Mouse (Mus musculus) stomach, embryonic 16.5 days (tissue): ENCODE data around the gene Ttc25. TPM values are rescaled to one million over a fixed set of nuclear protein-coding genes. Genes with fewer than 3 reads are reported as not detected.
"Not testable (repeated sequence)": the region's sequence is repeated elsewhere in the genome, so short reads cannot be mapped to it uniquely, and the experiment has no call there.

ENCODE experiments used
- ATAC-seq: fragments of 200-750 bp; cut with Nextera tagmentation; 2 replicates; pipeline ENCODE4 v1.8.0; 2017; ENCODE audit warnings: moderate number of reproducible peaks, moderate TSS enrichment; ENCODE audit not compliant: insufficient read depth, low FRiP score
- H3K27ac ChIP-seq: fragments of 300-500 bp; sonication (generic); 2 replicates; pipeline ENCODE4 v1.5.1; 2014; ENCODE audit warnings: low read length
- H3K27me3 ChIP-seq: fragments of 300-500 bp; sonication (generic); 2 replicates; pipeline ENCODE4 v1.6.1; 2014; ENCODE audit warnings: low read length, control low read depth, mixed read lengths; ENCODE audit not compliant: control insufficient read depth, insufficient read depth
- H3K36me3 ChIP-seq: fragments of 300-500 bp; sonication (generic); 2 replicates; pipeline ENCODE4 v1.6.1; 2014; ENCODE audit warnings: low read length; ENCODE audit not compliant: control insufficient read depth, insufficient read depth
- H3K4me1 ChIP-seq: fragments of 300-500 bp; sonication (generic); 2 replicates; pipeline ENCODE4 v1.6.1; 2014; ENCODE audit warnings: low read length, control low read depth, mixed read lengths; ENCODE audit not compliant: control insufficient read depth, insufficient read depth
- H3K4me2 ChIP-seq: fragments of 300-500 bp; sonication (generic); 2 replicates; pipeline ENCODE4 v1.6.1; 2014; ENCODE audit warnings: low read depth, low read length, mixed read lengths
- H3K4me3 ChIP-seq: fragments of 300-500 bp; sonication (generic); replicated peaks from 2 replicates; pipeline ENCODE4 v1.5.1; 2014; ENCODE audit warnings: mild to moderate bottlenecking, low read length
- H3K9ac ChIP-seq: fragments of 300-500 bp; sonication (generic); 2 replicates; pipeline ENCODE4 v1.6.1; 2014; ENCODE audit warnings: low read length
- H3K9me3 ChIP-seq: fragments of 300-500 bp; sonication (generic); replicated peaks from 2 replicates; pipeline ENCODE4 v1.6.1; 2016; ENCODE audit warnings: low read length, control low read depth; ENCODE audit not compliant: control insufficient read depth
- WGBS: fragments of 180-500 bp; shearing (Covaris S2); extraction: QIAGEN DNeasy Blood & Tissue Kit; methylation state at CpG from one replicate; pipeline ENCODE4 v1.1.7; 2014; 5-methylcytosine and 5-hydroxymethylcytosine counted together
- polyA plus RNA-seq: library from polyadenylated mRNA; unstranded; fragments of >200 nt; fragmentation: Nextera tagmentation; extraction: Ambion mirVana; gene quantifications from 2 replicates; pipeline ENCODE4 v1.2.1, GENCODE M21; 2015

Gene Ttc25
- polyA plus RNA-seq, 1 experiment from 2014 or later, result 0.40 TPM

DNA sequence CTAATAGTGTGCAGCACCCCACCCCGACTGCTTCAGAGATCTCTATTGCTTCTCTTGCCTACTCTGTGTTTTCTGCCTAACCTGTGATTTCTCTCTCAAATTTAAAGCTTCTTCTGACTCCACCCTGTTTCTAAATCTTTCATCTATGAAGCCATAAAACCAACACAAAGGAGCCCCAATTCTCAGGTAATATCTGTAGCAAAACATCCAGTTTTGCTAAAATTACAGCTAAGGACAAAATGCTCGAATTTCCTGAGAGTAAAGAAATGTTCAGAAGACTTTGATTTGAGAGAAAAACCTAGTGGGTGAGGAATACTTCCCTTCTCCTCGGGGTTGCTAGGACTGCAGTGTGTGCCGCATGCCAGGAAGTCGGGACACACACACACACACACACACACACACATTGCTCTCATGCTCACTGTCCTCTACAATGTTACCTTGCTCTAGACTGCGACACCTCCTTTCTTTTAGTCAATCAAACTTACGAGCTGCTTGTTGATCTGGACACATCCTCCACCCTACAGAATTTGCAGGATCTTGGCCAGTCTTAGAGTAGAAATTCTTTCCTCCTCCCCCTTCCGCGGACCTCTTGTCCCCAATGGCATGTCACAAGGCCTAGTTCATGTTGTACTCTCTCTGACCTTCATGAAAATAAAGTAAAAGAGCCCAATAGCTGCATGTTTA lies 64.7 kb downstream of the Ttc25 start:
- H3K27me3 ChIP-seq, result no peaks in the 10 kb centered on the region
- H3K4me3 ChIP-seq, result no peak overlapping the region
- H3K4me1 ChIP-seq, result peaks cover 6% of the 10 kb centered on the region; the same call in 1 of the 2 replicates
- H3K36me3 ChIP-seq, result no peaks in the 10 kb centered on the region
- 79% methylated on average over 9 of the region's 9 CpGs for WGBS
- no peaks in the 10 kb centered on the region for H3K9me3 ChIP-seq
- H3K27ac ChIP-seq, result no peak overlapping the region
- H3K9ac ChIP-seq, result no peak overlapping the region
- ATAC-seq, result no peak
- H3K4me2 ChIP-seq, result no peak overlapping the region

DNA sequence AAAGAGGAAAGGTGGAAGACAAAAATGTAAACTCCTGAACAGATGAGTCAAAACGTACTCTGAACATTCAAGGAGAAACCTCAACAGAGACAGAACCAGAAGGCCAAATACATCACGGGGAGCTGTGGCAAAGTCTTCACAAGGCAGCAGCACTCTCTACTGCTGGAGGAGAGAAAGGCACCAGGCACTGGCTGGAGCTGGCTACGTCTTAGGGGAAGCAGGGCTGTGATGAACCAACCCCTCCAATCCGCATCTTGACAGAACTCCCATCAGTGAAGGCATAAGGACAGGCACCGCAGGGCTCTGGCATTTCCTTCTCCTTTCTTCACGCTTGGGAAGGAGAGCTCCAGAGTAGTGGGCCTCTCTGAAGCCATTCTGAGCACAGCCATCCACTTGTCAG lies 66.2 kb downstream of the Ttc25 start:
- no peak overlapping the region for H3K27ac ChIP-seq
- no peak overlapping the region for H3K4me2 ChIP-seq
- H3K4me3 ChIP-seq, result no peak overlapping the region
- no peaks in the 10 kb centered on the region for H3K27me3 ChIP-seq
- ATAC-seq, result no peak
- peaks cover 9% of the 10 kb centered on the region; the same call in 1 of the 2 replicates for H3K4me1 ChIP-seq
- H3K9ac ChIP-seq, result no peak overlapping the region
- no peaks in the 10 kb centered on the region for H3K36me3 ChIP-seq
- WGBS, result 86% methylated on average over 6 of the region's 6 CpGs
- no peaks in the 10 kb centered on the region for H3K9me3 ChIP-seq

DNA sequence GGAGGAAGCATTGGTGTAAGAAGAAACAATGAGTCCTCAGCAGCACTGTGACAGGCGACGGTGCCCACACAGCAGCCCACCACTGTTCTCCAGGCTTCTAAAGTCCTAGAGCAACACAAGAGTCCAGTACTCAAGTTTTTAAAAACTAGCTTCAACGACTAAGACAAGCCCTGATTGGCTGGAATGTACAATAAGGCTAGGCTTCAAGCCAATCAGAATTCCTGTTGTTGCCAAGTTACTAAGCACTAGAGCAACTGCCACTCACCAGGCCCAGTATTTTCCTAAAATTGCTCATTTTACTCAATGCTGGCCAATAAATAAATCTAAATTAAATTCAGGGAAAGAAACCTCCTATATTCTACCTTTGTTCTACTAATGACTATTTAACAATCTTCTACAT lies 67.8 kb downstream of the Ttc25 start:
- H3K27ac ChIP-seq, result peak overlapping the region; percentile 53; the same call in 1 of the 2 replicates
- 66% methylated on average over 3 of the region's 3 CpGs for WGBS
- no peaks in the 10 kb centered on the region for H3K27me3 ChIP-seq
- H3K4me1 ChIP-seq, result peaks cover 20% of the 10 kb centered on the region
- no peaks in the 10 kb centered on the region for H3K9me3 ChIP-seq
- no peak overlapping the region for H3K4me3 ChIP-seq
- H3K4me2 ChIP-seq, result 0 out of 2 replicates have a peak overlapping the region, but pooled peaks have one; percentile 9
- ATAC-seq, result no peak
- H3K9ac ChIP-seq, result 0 out of 2 replicates have a peak overlapping the region, but pooled peaks have one; percentile 43
- no peaks in the 10 kb centered on the region for H3K36me3 ChIP-seq

DNA sequence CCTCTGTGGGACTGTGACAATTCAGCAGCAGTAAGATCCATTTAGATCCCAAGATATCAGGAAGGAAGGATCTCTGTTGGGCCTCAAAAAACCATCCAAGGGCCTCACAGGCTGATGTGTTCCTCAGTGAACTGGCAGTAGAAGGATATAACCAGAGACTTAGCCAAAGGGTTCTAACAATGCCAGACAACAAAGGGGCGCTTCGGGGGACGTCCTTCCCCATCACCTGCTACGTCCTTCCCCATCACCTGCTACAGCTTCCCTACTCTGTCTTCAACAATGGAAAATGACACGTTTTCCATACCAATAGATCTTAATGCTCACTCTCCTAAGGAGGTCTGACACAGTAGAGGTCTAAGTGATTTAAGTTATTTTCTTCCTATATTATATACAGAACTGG lies 70.9 kb downstream of the Ttc25 start:
- no peak overlapping the region for H3K27ac ChIP-seq
- no peak overlapping the region for H3K9ac ChIP-seq
- H3K4me2 ChIP-seq, result no peak overlapping the region
- H3K27me3 ChIP-seq, result no peaks in the 10 kb centered on the region
- no peak overlapping the region for H3K4me3 ChIP-seq
- WGBS, result 82% methylated on average over 5 of the region's 5 CpGs
- peaks cover 16% of the 10 kb centered on the region for H3K4me1 ChIP-seq
- ATAC-seq, result no peak
- H3K9me3 ChIP-seq, result no peaks in the 10 kb centered on the region
- H3K36me3 ChIP-seq, result no peaks in the 10 kb centered on the region

DNA sequence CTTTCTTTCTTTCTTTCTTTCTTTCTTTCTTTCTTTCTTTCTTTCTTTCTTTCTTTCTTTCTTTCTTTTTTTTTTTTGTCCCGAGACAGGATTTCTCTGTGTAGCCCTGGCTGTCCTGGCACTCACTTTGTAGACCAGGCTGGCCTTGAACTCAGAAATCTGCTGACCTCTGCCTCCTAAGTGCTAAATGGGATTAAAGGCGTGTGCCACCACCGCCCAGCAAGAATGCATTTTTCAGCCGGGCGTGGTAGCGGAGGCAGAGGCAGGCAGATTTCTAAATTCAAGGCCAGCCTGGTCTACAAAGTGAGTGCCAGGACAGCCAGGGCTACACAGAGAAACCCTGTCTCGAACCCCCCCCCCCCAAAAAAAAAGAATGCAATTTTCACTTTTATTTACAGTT lies 71.4 kb downstream of the Ttc25 start:
- not testable (repeated sequence) for H3K4me3 ChIP-seq, H3K9ac ChIP-seq, ATAC-seq, H3K36me3 ChIP-seq, H3K4me2 ChIP-seq, H3K27ac ChIP-seq, H3K9me3 ChIP-seq, H3K27me3 ChIP-seq
- H3K4me1 ChIP-seq, result peaks cover 16% of the 10 kb centered on the region
- 96% methylated on average over 7 of the region's 7 CpGs for WGBS

DNA sequence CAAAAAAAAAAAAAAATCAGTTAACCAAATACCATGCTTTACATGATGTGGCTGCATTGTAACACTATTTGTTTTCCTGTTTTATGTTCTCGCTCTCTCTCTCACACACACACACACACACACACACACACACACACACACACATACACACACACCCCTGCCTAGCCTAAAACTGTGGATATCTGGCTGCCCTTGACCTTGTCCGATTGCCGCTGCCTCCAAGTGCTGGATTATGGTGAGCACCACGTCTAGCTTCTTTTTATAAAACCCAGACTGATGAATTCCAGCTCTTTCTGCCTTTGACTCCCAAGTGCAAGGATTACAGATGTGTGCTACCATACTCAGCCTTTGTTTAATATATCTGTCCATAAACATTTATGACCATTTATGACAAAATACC lies 72.1 kb downstream of the Ttc25 start:
- WGBS, result 59% methylated on average over 4 of the region's 4 CpGs
- H3K4me3 ChIP-seq, result peak overlapping the region; percentile 82; the same call in 1 of the 2 replicates
- H3K9ac ChIP-seq, result 0 out of 2 replicates have a peak overlapping the region, but pooled peaks have one; percentile 34

DNA sequence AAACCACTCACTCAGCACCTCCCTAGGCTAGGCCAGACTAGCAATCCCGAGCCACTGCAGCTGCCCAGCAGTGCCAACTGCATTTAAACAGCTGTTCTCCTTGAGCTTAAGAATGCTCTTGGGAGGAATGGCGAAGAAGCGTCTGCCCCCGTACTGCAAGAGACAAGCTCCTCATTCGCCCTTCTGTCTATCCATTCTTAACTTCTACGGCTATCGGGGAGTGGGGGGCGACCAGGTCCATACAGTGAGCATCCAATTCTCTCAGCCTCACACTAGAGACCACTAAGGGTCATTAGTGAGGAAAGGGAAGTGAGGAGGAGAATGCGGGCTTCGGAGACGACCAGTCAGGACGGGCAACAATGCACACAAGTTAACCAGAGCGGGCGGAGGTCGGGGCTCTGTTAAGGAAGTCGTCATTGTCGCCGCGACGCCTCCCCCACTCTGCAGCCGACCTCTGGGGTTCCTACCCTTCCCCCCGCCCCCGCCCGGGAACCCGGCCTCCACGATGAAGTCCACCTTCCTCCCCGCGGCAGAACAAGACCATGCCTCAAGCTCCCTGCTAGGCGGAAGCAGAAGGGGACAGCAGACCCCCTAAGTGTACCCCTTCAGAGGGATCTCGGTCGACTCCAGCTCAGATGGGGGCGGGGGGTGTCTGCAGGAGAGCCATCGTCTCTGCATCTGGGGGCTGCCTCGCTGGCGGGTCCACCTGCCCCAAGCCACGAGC lies 73.5 kb downstream of the Ttc25 start, which contains the start of gene Nkiras2:
Gene Nkiras2, plus strand, starts transcription at position 484 of the 724 bp plus-strand sequence.
- Histone ChIP-seq H3K27ac (peak within 1 kb of the TSS; percentile 94), H3K27me3 (no peaks in the 10 kb centered on the region), H3K36me3 (no peaks in the 10 kb centered on the region), H3K4me3 (peak within 1 kb of the TSS; percentile 82), H3K9me3 (no peaks in the 10 kb centered on the region), H3K4me2 (peak within 1 kb of the TSS; percentile 72), H3K4me1 (peaks cover 20% of the 10 kb centered on the region), H3K9ac (peak within 1 kb of the TSS; percentile 92)
- whole genome bisulfite sequencing, result under 1% methylated on average over 36 of the region's 36 CpGs
- ATAC-seq, result peak; percentile 43

More for the DNA sequence above, 72.1 kb downstream of the Ttc25 start:
- Histone ChIP-seq H3K4me2 (peak overlapping the region; percentile 72), H3K4me1 (peaks cover 16% of the 10 kb centered on the region), H3K27me3 (no peaks in the 10 kb centered on the region), H3K27ac (no peak overlapping the region), H3K9me3 (no peaks in the 10 kb centered on the region), H3K36me3 (no peaks in the 10 kb centered on the region)
- ATAC-seq, result no peak

DNA sequence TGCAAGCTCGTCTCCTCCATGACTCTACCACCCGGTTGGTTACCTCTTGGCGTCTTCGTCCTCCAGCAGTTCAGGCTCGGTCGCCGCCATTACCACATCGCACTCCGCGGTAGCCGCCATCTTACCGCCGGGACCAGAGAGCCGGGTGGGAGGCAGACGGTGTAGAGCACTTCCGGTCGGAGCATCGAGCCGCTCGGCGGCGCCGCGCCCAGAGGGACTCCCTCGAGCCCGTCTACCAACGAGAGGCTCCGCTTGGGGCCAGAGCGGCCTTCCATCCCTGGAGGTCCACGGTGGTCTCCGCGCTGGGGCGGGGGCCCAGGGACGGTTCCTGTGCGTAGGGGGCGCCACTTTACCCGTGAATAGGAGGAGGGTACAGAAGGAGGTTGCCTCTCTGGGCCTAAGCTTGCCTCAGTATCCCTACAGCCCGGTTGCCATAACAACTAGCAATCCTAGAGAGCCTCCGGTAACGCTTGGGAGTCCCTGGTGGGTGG lies 74.1 kb downstream of the Ttc25 start:
- H3K27me3 ChIP-seq, result no peaks in the 10 kb centered on the region
- ATAC-seq, result peak; percentile 93
- peak overlapping the region; percentile 94 for H3K27ac ChIP-seq
- H3K9me3 ChIP-seq, result no peaks in the 10 kb centered on the region
- H3K4me3 ChIP-seq, result peak overlapping the region; percentile 82
- peaks cover 24% of the 10 kb centered on the region for H3K4me1 ChIP-seq
- H3K4me2 ChIP-seq, result peak overlapping the region; percentile 57
- H3K9ac ChIP-seq, result peak overlapping the region; percentile 92
- H3K36me3 ChIP-seq, result no peaks in the 10 kb centered on the region
- 0% methylated on average over 40 of the region's 40 CpGs for WGBS

DNA sequence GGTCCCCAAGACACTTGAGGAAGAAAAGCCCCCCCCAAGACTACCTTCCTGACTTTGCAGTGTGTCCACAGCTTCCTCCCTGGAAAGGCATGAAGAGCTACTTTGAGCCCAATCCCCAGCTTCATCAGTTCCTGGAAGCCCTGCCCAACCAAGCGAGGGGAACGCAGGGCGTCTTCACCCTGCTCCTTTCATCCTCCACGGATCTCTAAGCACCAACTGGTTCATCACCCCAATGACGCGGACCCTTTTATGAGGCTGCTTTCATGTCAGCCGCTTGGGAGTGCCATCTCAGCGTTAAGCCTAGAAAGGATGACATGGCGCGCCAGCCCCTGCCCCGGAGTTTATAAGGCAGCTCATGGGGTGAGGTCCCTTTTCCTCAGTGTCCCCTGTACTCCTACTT lies 74.6 kb downstream of the Ttc25 start, which contains the start of gene Dnajc7:
Gene Dnajc7, minus strand, starts transcription at position 187 of the 400 bp plus-strand sequence.
- Histone ChIP-seq H3K4me3 (peak within 1 kb of the TSS; percentile 82), H3K4me1 (peaks cover 24% of the 10 kb centered on the region), H3K27ac (peak within 1 kb of the TSS; percentile 94), H3K4me2 (peak within 1 kb of the TSS; percentile 72), H3K9ac (peak within 1 kb of the TSS; percentile 92), H3K9me3 (no peaks in the 10 kb centered on the region), H3K36me3 (no peaks in the 10 kb centered on the region), H3K27me3 (no peaks in the 10 kb centered on the region)
- ATAC-seq, result no peak
- WGBS, result 3% methylated on average over 11 of the region's 11 CpGs
